Mouse (Mus musculus): ENCODE measurements around the gene Olfr843.

Gene Olfr843

DNA sequence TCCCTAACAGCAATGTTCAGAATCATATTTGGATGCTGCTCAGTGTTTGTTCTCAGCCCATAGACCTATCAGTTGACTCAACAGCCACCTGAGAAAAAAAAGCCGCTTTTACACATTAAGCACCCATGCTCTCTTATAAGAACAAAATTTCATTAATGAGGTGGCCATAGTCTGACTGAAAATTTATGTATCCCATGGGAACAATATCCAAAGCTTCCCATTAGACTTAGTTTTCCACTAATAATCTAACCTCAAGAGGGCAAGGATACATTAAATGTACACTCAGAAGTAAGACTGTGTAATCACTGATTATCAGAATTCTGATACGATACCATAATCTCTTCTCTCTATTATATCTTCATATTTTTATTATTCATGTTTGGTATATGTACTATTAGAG, at the start of gene Olfr843:
Gene Olfr843, minus strand, starts transcription at position 101 of the 400 bp plus-strand sequence.
- no peak for DNase-seq (ENCODE audit: low read depth, low spot score)

Data from 3T3-L1 (cell line).